Mouse (Mus musculus) inflammation-experienced regulatory T-cells, adult 6 months (primary cell): ENCODE measurements around the gene Ldlrad3. TPM values are rescaled to one million over a fixed set of nuclear protein-coding genes. Genes with fewer than 3 reads are reported as not detected.

Source experiments
- ATAC-seq: one replicate; pipeline ENCODE4 v1.8.0; 2017
- polyA plus RNA-seq, 3 experiments: library from polyadenylated mRNA; unstranded; fragments of 100-300 nt; shearing (Covaris generic); gene quantifications; one replicate each; pipeline ENCODE4 v1.2.1; 2017

Ldlrad3 gene
- polyA plus RNA-seq, 3 experiments from 2014 or later: 0.30 to 0.77 (median 0.61) TPM

GRCm38 (mm10) chr2:102185069-102185950 lies 875 bp downstream of the Ldlrad3 start:
- no peak for ATAC-seq

- ATAC-seq: no peak
These were observed 2.3 kb downstream of the Ldlrad3 start for GRCm38 (mm10) chr2:102183720-102184480.

- no peak for ATAC-seq
These were observed 4.7 kb downstream of the Ldlrad3 start for GRCm38 (mm10) chr2:102181459-102181858.

GRCm38 (mm10) chr2:102176434-102176772 lies 9.8 kb downstream of the Ldlrad3 start:
- ATAC-seq: no peak

GRCm38 (mm10) chr2:102175741-102176433 lies 10.3 kb downstream of the Ldlrad3 start:
- ATAC-seq: no peak

- no peak for ATAC-seq
These were observed 13.7 kb downstream of the Ldlrad3 start for GRCm38 (mm10) chr2:102172458-102172857.

GRCm38 (mm10) chr2:102166550-102167325 lies 19.4 kb downstream of the Ldlrad3 start:
- ATAC-seq: no peak

GRCm38 (mm10) chr2:102163106-102163505 lies 23.1 kb downstream of the Ldlrad3 start:
- ATAC-seq: no peak

- ATAC-seq: no peak
These were observed 28.6 kb downstream of the Ldlrad3 start for GRCm38 (mm10) chr2:102157555-102157954.

GRCm38 (mm10) chr2:102157010-102157409 lies 29.2 kb downstream of the Ldlrad3 start:
- no peak for ATAC-seq

GRCm38 (mm10) chr2:102156460-102156859 lies 29.7 kb downstream of the Ldlrad3 start:
- ATAC-seq: no peak

- no peak for ATAC-seq
These were observed 30.7 kb downstream of the Ldlrad3 start for GRCm38 (mm10) chr2:102155306-102156015.

GRCm38 (mm10) chr2:102154771-102155211 lies 31.4 kb downstream of the Ldlrad3 start:
- no peak for ATAC-seq

- no peak for ATAC-seq
These were observed 31.9 kb downstream of the Ldlrad3 start for GRCm38 (mm10) chr2:102154328-102154727.

- no peak for ATAC-seq
These were observed 32.7 kb downstream of the Ldlrad3 start for GRCm38 (mm10) chr2:102153516-102153915.

- ATAC-seq: no peak
These were observed 33.3 kb downstream of the Ldlrad3 start for GRCm38 (mm10) chr2:102152851-102153250.

- ATAC-seq: no peak
These were observed 37.1 kb downstream of the Ldlrad3 start for GRCm38 (mm10) chr2:102149058-102149457.

- ATAC-seq: no peak
These were observed 38.1 kb downstream of the Ldlrad3 start for GRCm38 (mm10) chr2:102148093-102148492.

GRCm38 (mm10) chr2:102147561-102147960 lies 38.6 kb downstream of the Ldlrad3 start:
- no peak for ATAC-seq

- ATAC-seq: no peak
These were observed 39.8 kb downstream of the Ldlrad3 start for GRCm38 (mm10) chr2:102146386-102146785.

GRCm38 (mm10) chr2:102145036-102145435 lies 41.1 kb downstream of the Ldlrad3 start:
- ATAC-seq: no peak

- no peak for ATAC-seq
These were observed 41.9 kb downstream of the Ldlrad3 start for GRCm38 (mm10) chr2:102144311-102144710.
